Mouse (Mus musculus): ENCODE measurements at regions not wholly inside any gene's neighbourhood (a gene's known extent, or its start where the extent isn't known, plus 50 kb on each side); places are given as distances from the start of the nearest gene placed in this dataset.

- DNase-seq (ENCODE audit: low read depth, low spot score), result peak; percentile 44
Observed at GRCm38 (mm10) chrX:51913247-51913646, 59.3 kb downstream of the 1700080O16Rik start.

- DNase-seq (ENCODE audit: low read depth, low spot score), result no peak
Observed at GRCm38 (mm10) chrX:51911566-51911965, 61.0 kb downstream of the 1700080O16Rik start.

- no peak for DNase-seq (ENCODE audit: low read depth, low spot score)
Observed at GRCm38 (mm10) chrX:51910576-51910975, 62.0 kb downstream of the 1700080O16Rik start.

GRCm38 (mm10) chrX:51898445-51898844 lies 74.1 kb downstream of the 1700080O16Rik start:
- DNase-seq (ENCODE audit: low read depth, low spot score), result no peak

GRCm38 (mm10) chrX:51897059-51897458 lies 75.5 kb downstream of the 1700080O16Rik start:
- peak; percentile 23 for DNase-seq (ENCODE audit: low read depth, low spot score)

- peak; percentile 35 for DNase-seq (ENCODE audit: low read depth, low spot score)
Observed at GRCm38 (mm10) chrX:51895646-51896190, 76.9 kb downstream of the 1700080O16Rik start.

- DNase-seq (ENCODE audit: low read depth, low spot score), result no peak
Observed at GRCm38 (mm10) chrX:51892716-51893115, 79.9 kb downstream of the 1700080O16Rik start.

GRCm38 (mm10) chrX:51886129-51886528 lies 85.1 kb upstream of the Usp26 start:
- no peak for DNase-seq (ENCODE audit: low read depth, low spot score)
